Mouse (Mus musculus) layer of hippocampus, adult 9-11 months (tissue): ENCODE measurements around the gene Lct.
"Not testable (repeated sequence)": the region's sequence is repeated elsewhere in the genome, so short reads cannot be mapped to it uniquely, and the experiment has no call there.

Source experiments
- DNase-seq: peaks from one replicate; pipeline ENCODE4 v3.0.0; 2022

Lct gene

GRCm38 (mm10) chr1:128295296-128295695 lies 32.8 kb downstream of the Lct start:
- DNase-seq, result no peak

DNA sequence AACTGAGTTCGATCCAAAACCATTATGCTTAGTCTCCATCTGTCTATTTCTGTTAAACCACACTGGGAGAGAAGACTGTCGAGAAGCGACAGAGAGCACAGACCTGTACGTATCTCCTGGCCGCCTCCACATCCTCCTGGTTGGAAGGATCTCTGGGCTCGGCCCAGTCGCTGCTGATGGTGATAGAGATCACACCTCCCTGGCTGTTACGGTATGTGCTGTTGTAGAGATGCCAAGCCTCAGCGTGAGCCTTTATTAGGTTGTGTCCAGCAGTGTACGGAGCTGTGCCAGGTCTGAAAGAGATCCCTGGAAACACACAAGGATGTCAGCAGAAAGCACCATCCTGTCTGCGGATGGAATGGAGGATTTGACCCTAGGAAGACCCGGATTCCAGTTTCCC lies 34.6 kb downstream of the Lct start:
- no peak for DNase-seq

DNA sequence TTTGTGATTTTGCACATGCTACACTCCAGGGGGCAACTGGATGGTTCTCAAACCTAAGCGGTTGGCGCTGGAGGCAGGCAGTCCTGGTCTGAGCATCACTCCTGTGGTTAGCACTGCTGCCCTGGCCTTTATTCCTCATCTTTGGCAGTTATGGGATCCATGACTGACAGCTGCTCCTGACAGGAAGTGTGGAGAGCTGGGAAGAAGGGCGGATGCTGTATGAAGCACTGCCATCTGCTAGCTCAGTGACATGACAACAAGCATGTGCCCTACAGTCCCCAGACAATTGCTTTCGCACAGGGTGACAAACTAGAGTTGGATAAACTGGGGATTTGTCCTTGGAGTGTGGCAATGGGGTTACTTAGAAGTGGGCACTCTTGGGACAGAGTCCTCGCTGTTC lies 37.8 kb downstream of the Lct start:
- peak; percentile 55 for DNase-seq

GRCm38 (mm10) chr1:128285136-128285535 lies 43.0 kb downstream of the Lct start:
- no peak for DNase-seq

- no peak for DNase-seq
Observed at GRCm38 (mm10) chr1:128284157-128284690, 43.9 kb downstream of the Lct start.

DNA sequence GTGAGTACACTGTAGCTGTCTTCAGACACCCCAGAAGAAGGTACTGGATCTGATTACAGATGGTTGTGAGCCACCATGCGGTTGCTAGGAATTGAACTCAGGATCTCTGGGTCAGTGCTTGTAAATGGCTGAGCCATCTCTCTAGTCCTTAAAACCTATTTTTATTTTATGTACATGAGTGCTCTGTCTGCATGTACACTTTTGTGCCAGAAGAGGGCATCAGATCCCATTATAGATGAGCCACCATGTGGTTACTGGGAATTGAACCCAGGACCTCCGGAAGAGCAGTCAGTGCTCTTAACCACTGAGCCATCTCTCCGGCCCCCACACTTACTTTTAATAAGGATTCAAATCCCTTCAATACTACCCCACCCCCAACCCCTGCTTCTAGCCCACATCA lies 45.2 kb downstream of the Lct start:
- no peak for DNase-seq

DNA sequence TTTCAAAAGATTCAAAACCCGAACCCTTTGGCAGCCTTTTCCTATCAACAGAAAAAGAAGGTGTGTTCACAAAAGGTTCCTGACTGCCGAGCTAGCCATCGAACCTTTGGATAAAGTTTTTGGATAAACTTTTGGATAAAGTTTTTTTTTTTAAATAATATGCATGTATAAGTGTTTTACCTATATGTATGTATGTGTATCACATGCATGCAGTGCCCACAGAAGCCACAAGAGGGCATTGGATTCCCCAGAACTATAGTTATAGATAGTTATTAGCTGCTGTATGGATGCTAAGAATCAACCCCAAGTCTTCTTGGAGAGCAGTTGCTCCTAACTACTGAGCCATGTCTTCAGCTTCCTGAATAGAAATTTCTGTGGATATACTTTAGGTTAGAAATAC lies 46.4 kb downstream of the Lct start:
- DNase-seq, result no peak

DNA sequence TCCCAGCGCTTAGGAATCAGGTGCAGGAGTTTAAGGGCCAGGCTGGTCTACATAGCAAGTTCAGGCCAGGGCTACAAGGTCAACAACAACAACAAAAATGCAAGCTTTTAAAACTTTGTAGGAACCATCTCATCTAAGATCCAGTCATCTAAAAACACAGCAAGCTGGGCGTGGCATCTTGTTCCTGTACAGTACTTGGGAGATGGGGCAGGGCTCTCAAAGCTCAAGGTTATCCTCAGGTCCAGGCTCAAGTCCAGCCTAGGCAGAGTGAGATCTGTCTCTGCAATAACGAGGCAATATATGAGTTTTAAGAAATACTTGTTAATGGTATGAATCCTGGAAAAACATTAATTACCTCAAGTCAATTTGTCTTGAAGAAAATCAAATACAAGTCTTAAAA lies 49.6 kb downstream of the Lct start:
- no peak for DNase-seq

DNA sequence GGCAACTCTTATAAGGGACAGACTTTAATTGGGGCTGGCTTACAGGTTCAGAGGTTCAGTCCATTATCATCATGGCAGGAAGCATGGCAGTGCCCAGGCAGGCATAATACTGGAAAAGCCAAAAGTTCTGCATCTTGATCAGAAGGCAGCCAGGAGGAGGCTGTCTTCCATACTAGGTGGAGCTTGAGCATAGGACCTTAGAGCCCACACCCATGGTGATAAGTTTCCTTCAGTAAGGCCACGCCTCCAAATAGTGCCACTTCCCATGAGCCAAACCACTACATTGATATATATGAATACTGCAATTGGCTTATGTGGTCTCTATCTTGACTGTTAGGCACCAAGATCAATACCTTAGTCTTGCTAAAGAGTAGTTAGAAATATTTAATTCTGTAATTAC lies 52.2 kb downstream of the Lct start:
- DNase-seq, result no peak

DNA sequence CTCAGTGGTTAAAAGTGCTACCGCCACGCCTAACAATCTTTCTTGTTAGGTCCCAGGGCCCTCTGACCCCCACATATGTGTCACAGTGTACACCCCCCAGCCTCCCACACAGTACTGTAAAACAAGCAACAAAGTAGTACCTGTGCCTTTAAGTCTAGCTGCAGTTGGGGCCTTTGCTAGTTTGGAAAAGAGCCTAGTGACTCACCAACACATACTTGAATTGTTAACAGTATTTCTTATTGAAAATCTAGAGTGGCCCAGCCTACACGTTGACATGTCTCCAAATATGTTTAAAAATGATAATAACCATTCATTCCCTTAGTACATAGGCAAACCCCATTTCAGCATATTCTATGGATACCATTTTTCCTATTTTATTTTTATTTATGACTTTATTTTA lies 57.4 kb downstream of the Lct start:
- DNase-seq, result no peak

DNA sequence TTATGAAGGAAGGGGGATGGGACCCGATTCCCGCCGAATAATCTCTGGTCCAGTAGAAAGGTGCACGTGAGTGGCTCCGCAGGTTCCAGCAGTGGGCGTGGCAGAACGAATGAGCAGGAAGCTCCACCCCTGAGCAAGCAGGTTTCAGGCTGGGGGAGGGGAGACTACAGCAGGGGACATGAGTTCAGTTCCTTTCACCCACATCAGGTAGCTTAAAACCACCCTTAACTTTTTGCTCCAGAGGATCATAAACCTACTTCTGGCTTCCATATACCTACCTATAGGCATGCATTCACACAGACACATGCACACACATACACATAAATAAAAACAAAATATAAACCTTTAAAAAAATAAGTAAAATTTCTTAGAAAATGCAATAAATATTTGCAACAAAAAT lies 61.1 kb downstream of the Lct start:
- not testable (repeated sequence) for DNase-seq

DNA sequence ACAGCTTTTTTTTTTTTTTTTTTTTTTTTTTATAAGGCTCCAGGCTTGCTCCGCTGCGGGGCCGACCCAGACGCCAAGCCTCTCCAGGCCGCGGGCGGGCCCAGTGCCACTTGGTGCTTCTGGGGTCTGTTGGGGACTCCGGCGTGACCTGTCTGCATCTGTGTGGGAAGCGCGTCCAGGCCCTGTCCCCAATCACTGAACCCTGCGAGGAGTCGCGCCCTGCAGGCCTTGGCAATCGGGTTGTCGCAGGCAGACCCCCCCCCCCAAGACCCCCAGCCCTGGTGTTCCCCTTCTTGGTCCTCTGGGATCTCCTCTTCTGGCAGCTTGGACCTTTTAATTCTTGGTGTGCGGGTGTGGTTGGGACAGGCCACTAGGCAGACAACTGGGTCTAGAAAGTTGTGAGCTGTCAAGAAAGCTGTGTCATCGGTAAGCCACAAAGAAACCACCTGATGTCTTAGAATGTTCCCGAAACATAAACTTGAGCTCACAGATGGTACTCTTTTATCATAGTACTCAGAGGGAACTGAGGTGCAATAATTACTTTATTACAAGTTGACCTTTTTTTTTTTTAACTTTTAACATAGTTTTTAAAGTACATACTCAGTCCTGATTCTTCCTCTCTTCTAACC lies 83.3 kb downstream of the Lct start:
- no peak for DNase-seq

DNA sequence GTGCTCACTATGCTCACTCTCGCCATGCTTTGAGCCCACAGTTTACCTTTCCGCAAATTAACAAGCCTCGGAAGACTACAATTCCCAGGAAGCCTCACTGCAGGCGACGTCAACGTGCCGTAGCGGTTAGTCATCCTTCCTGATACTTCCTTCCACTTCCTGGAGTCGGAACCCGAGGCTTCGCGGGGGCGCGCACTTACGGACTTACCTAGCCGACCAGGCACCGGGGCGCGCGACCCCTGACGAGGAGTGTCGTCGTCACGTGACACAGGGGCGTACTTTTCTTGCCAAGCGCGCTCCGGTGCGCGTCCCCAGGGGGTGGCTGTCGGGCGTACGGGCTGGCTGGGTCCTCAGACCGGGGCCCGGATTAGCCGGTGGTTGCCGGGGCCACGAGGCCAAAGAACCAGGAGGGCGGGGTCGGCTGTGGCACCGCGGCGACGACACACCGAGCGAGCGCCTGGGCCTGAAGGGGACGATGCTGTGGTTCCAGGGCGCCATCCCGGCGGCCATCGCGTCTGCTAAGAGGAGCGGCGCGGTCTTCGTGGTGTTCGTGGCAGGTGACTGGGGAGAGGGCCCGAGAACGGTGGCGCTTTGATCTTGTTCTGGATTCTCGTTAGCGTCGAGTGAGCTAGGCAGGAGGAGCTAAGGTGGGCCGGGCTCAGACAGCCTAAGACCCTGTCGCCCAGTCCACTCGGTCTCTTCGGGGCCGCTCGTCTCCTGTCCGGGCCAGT lies 84.0 kb downstream of the Lct start:
- peak; percentile 97 for DNase-seq

- no peak for DNase-seq
Observed at GRCm38 (mm10) chr1:128243627-128243995, 84.5 kb downstream of the Lct start, which contains the start of gene Ubxn4. Gene Ubxn4 (plus strand): TSS chr1:128243964.

GRCm38 (mm10) chr1:128235181-128235580 lies 92.9 kb downstream of the Lct start:
- no peak for DNase-seq
